Mouse (Mus musculus): ENCODE measurements at regions not wholly inside any gene's neighbourhood (a gene's known extent, or its start where the extent isn't known, plus 50 kb on each side); places are given as distances from the start of the nearest gene placed in this dataset.

DNA sequence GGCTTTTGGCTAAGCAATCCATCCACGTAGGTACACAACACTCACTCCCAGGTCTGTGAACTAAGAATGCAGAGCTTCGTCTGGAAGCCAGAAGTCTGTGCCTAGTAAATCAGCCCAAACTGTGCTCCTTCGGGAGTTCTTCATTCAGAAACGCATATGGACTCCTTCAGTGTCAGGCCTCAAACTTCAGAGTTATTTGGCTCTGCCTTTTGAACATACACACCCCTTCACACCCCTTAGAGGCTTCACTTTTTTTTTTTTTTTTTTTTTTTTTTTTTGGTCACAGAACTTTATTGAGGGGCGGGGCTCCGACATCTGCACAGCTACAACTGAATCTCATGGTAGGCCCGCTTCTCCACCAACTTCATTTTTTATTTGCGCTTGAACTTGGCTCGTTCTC lies 120.1 kb upstream of the Gm37988 start:
- no peak for DNase-seq

DNA sequence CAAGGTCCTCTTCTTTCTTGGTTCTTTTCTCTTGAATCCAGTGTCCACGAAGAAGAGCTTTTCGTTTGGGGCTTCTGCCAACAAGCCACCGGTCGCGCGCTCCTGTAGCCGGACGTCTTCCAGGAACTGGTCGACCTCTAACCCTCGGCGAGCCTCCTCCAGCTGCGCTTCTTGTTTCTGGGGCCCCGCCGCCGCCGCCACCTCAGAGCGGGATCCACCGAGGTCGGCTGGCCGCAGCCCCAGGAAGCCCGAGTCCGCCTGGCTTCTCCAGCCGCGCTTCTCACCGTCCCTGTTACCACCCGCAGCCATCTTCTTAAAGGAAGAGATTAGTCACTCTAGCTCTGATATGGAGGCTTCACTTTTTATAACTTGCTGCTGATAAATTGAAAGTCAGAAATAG lies 118.6 kb upstream of the Gm37988 start:
- DNase-seq = no peak

DNA sequence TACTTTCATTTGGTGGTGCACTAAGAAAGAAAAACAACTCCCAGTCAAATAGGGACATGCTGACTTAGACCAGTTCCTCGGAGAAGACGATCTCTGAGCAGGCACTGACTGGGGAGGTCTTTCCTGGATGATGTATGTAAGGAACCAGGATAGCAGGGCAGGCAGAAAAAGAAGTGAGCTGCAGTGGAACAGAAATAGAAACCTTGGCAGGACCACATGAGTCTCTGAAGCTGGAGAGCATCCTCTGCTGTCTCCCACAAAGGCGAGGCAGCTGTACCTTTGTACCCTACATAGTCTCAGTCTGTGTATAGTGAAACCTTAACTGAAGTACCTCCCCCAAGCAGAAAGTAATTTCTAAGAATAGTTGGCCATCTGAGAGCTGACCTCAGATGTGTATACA lies 104.4 kb upstream of the Gm37988 start:
- no peak for DNase-seq

DNA sequence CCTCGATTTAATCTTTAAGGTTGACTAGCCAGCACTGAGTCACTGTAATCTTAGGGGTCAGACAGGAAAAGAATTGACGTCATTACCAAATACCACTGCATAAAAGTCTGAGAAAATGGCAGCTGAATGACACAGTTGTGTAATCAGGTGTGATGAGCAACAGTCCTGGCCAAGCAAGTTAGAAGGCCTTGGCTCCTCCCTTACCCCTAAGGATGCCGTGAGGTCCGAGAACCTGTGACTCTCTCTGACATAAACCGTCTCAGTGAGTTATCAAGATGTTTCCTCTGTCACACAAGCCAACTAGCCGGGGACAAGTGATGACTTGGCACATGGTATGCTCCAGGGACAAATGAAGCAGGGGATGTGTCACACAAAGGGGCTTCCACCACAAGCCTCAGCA lies 101.5 kb upstream of the Gm37988 start:
- no peak for DNase-seq

DNA sequence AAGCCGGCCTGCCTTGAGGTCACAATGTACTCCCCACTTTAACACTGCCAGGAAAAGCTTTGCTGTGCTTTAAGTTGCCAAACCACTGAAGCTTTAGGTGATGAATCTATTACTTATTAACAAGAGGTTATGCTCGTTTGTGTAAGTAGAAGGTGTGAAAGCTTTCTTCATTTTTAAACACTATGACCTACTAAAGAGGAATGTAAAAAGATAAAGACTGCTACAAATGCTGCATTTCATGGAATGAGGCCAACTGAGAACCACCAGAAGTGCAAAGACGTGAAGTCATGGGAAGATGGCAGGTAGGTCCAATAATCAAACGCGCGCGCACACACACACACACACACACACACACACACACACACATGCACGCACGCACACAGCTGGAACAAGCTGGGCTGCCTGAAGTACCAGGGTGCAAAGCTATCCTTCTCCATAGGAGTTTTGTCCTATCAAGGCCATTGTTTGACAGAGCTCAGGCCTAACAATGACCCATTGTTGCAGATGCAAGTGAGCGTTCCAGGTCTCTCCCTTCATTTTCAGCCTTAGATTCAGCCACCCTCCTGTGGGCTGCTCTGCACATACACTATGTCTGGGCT lies 85.3 kb upstream of the Gm37988 start:
- DNase-seq = no peak

All from lung, postnatal 14 days (tissue).